Mouse (Mus musculus): Measurements from ENCODE around the gene Ghr. TPM values are rescaled to one million over a fixed set of nuclear protein-coding genes. Genes with fewer than 3 reads are reported as not detected.

Gene Ghr
- polyA plus RNA-seq, 1 experiment from 2014 or later = 6.3 TPM

DNA sequence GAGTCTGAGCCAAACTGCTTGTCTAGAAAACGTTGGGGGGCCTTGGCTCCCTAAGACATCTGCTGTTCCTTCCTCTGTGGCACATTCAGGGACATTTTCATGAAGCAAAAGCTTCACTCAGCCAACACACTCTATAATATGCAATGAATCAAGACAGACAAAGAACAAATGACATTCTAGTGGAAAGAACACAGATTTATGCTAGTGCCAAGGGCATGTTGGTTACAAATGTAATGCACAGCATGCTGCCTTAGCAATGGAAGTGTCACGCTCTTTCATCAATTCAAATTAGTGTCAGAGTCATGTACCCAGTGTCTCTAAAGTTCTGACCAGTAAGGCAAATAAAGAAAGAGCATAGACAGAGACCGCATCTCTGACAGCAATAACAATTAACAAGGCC is 187.6 kb downstream of the Ghr start:
- no peak overlapping the region for H3K4me3 ChIP-seq
- no peak overlapping the region for H3K9ac ChIP-seq (replicated peaks)
- ATAC-seq (replicated peaks) = no peak
- no peaks in the 10 kb centered on the region for H3K4me1 ChIP-seq
- no peak overlapping the region for H3K27ac ChIP-seq (replicated peaks)
- 86% methylated on average over 3 of the region's 3 CpGs for WGBS
- no peaks in the 10 kb centered on the region for H3K27me3 ChIP-seq
- no peaks in the 10 kb centered on the region for H3K9me3 ChIP-seq
- no peaks in the 10 kb centered on the region for H3K36me3 ChIP-seq
- H3K4me2 ChIP-seq (replicated peaks) = no peak overlapping the region

DNA sequence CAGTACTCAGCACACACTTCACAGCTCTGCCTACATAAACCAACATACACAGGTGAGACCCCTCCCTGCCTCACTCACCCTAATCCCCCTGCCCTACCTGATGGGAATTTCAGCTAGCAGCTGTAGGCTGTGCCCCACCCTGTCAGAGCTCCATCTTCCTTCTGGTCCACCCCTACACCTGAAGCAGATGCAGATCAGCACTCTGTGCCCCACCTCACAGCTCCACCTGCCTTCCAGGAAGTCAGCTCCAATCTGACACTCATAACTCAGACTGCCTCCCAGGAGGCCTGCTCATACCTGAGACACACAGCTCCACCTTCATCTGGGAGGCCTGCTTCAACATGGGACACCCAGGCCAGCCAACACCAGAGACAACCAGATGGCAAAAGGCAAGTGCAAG is 192.6 kb downstream of the Ghr start:
- H3K9ac ChIP-seq (replicated peaks) = no peak overlapping the region
- no peak overlapping the region for H3K4me2 ChIP-seq (replicated peaks)
- H3K4me3 ChIP-seq = no peak overlapping the region
- H3K27me3 ChIP-seq = no peaks in the 10 kb centered on the region
- H3K4me1 ChIP-seq = no peaks in the 10 kb centered on the region
- H3K9me3 ChIP-seq = no peaks in the 10 kb centered on the region
- H3K36me3 ChIP-seq = no peaks in the 10 kb centered on the region
- no peak overlapping the region for H3K27ac ChIP-seq (replicated peaks)
- no peak for ATAC-seq (replicated peaks)

DNA sequence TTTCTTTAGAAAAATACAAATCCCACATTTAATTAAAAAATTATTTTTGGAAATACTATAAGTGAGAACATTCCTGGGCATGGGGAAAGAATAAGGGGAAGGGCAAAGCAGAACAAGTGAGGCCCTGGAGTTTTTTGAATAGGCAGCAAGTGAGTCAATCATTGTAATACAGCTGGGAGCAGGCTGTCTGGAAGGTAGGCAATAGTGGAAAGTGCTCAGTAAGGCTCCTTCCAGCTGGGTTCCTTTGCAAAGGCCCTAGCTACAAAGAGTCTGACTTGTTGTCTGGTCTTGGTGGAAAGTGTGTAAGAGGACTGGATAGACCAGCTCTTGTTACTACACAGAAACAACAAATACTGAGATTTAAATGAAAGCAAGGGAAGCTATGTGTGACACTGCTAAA is 194.3 kb downstream of the Ghr start:
- no peaks in the 10 kb centered on the region for H3K9me3 ChIP-seq
- no peak overlapping the region for H3K4me3 ChIP-seq
- H3K27me3 ChIP-seq = no peaks in the 10 kb centered on the region
- no peak overlapping the region for H3K4me2 ChIP-seq (replicated peaks)
- no peaks in the 10 kb centered on the region for H3K36me3 ChIP-seq
- H3K4me1 ChIP-seq = no peaks in the 10 kb centered on the region
- no peak overlapping the region for H3K9ac ChIP-seq (replicated peaks)
- ATAC-seq (replicated peaks) = no peak
- H3K27ac ChIP-seq (replicated peaks) = no peak overlapping the region

DNA sequence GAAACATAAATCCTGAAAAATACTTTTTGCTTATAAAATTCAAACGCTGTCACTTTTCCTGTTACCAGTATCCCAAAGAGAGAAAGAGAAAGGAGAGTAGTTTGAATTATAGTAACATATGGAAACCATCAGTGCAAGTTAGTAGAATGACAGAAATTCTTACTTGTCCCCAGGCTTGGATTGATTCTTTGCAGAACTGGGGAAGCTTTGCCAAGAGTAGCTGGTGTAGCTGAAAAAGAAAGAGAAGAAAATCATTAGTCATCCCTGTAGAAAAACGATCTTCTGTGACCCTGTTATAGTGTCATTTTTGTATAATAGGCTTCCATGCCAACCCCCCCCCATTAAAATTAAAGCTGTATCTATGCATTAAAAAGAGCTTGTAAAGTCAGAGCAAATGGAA is 194.8 kb downstream of the Ghr start:
- no peaks in the 10 kb centered on the region for H3K36me3 ChIP-seq
- WGBS = 80% methylated on average over 2 of the region's 2 CpGs
- H3K9me3 ChIP-seq = no peaks in the 10 kb centered on the region
- no peaks in the 10 kb centered on the region for H3K27me3 ChIP-seq
- H3K4me3 ChIP-seq = no peak overlapping the region
- no peaks in the 10 kb centered on the region for H3K4me1 ChIP-seq
- no peak overlapping the region for H3K4me2 ChIP-seq (replicated peaks)
- ATAC-seq (replicated peaks) = no peak
- H3K27ac ChIP-seq (replicated peaks) = no peak overlapping the region
- H3K9ac ChIP-seq (replicated peaks) = no peak overlapping the region

DNA sequence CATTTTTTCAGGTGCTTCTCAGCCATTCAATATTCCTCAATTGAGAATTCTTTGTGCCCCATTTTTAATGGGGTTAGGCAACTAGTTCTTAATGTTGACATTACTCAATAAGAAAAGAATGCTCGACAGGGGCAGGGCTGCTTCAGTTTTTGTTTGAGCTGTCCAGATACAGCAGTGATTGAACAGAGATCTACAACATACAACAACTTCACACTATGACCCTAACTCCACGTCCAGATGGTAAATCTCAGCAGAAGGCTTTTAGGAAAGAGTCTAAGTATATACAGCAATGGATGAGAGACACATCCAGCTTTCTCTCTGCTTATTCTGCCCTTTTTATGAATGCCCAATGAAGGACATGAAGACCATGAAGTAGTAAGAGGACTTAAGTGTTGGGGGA is 199.5 kb downstream of the Ghr start:
- ATAC-seq (replicated peaks) = no peak
- Histone ChIP-seq H3K27ac (replicated peaks) (no peak overlapping the region), H3K4me2 (replicated peaks) (no peak overlapping the region), H3K36me3 (no peaks in the 10 kb centered on the region), H3K9me3 (no peaks in the 10 kb centered on the region), H3K4me3 (no peak overlapping the region), H3K27me3 (no peaks in the 10 kb centered on the region), H3K9ac (replicated peaks) (no peak overlapping the region), H3K4me1 (no peaks in the 10 kb centered on the region)
- WGBS = 58% methylated on average over 2 of the region's 2 CpGs

DNA sequence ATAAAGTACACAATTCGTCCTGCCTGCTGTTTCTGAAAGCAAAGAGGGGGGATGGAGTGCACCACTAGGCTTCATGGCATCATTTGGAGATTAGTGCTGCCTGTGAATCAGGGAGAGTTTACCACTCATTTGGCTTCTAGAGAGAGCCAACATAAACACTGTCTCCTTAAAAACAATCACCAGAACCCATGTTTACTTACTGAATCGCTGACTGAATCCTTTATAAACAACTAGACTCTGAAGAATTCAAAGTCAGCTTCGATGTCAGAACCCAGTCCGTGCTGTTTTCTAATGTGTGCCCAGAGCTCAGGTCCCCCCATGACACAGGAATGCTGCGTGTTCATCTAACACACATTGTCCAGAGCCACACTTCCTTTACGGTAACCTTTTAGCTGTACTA is 201.9 kb downstream of the Ghr start:
- no peak overlapping the region for H3K27ac ChIP-seq (replicated peaks)
- no peak for ATAC-seq (replicated peaks)
- no peak overlapping the region for H3K4me3 ChIP-seq
- no peaks in the 10 kb centered on the region for H3K27me3 ChIP-seq
- WGBS = 83% methylated on average over 6 of the region's 6 CpGs
- H3K9me3 ChIP-seq = no peaks in the 10 kb centered on the region
- no peak overlapping the region for H3K9ac ChIP-seq (replicated peaks)
- H3K36me3 ChIP-seq = no peaks in the 10 kb centered on the region
- H3K4me1 ChIP-seq = no peaks in the 10 kb centered on the region
- no peak overlapping the region for H3K4me2 ChIP-seq (replicated peaks)

DNA sequence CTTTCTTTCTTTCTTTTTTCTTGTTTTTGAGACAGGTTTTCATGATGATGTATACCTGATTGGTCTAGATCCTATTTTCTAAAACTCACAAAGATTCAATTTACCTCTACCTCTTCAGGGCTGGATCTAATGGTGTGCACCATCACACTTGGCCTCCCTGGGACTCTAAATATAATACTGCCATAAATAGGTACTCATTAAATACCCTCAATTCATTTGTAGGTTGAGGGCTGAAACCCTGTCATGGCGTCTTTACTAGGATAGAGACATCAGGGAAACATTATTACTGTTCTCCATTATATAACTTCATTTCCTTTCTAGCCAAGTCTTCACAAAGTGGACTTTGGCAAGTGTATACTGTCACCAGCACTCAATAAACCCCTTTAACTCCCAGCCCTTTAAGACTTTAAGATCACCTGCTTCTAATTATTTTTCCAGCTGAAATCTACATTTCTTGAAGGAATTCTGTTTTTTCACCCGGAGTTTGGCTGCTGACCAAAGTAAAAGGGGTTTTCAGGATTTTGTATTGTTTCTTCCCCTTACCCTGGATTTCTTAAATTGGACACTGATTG is 214.9 kb downstream of the Ghr start:
- Histone ChIP-seq H3K9me3 (no peaks in the 10 kb centered on the region), H3K9ac (replicated peaks) (no peak overlapping the region), H3K4me1 (no peaks in the 10 kb centered on the region), H3K27me3 (no peaks in the 10 kb centered on the region), H3K36me3 (no peaks in the 10 kb centered on the region), H3K4me3 (no peak overlapping the region), H3K27ac (replicated peaks) (no peak overlapping the region), H3K4me2 (replicated peaks) (no peak overlapping the region)
- 73% methylated on average over 2 of the region's 2 CpGs for WGBS
- no peak for ATAC-seq (replicated peaks)

DNA sequence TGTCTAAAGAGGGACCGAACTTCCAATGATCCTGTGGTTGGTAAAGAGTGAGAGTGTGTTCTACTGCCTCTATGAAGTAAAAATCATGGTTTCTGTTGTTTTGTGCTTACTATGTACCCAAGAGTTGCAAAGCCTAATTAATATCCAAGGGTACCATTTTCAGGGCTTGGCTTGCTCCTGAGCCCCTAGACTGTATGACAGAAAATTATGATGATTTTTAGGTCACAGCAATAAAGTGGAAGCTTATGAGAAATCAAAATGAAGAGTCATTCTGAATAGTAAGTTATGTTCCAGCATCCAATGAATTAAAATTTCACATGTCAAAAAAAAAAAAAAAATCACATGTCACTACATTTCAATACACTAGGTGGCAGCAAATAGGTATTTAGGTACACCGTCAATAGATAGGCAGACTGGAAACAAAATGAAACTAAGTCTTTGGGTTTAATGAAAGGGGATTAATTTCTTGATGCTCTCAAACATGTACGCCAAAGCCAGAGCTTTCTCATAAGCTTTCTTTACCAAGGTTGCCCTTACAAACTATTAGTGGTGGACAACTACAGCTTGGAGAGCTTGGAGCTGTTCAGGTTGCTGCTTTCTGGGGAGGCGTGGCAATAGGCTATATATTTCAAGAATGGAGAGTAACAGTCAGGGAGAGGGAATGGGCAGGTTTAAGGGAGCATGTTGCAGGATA is 227.1 kb downstream of the Ghr start:
- ATAC-seq (replicated peaks) = peak; percentile 80
- no peaks in the 10 kb centered on the region for H3K9me3 ChIP-seq
- H3K4me3 ChIP-seq = no peak overlapping the region
- 50% methylated on average over 4 of the region's 4 CpGs for WGBS
- H3K27ac ChIP-seq (replicated peaks) = no peak overlapping the region
- no peak overlapping the region for H3K9ac ChIP-seq (replicated peaks)
- no peaks in the 10 kb centered on the region for H3K27me3 ChIP-seq
- no peaks in the 10 kb centered on the region for H3K36me3 ChIP-seq
- no peak overlapping the region; the same call in 1 of the 2 replicates for H3K4me2 ChIP-seq (replicated peaks)
- no peaks in the 10 kb centered on the region for H3K4me1 ChIP-seq

DNA sequence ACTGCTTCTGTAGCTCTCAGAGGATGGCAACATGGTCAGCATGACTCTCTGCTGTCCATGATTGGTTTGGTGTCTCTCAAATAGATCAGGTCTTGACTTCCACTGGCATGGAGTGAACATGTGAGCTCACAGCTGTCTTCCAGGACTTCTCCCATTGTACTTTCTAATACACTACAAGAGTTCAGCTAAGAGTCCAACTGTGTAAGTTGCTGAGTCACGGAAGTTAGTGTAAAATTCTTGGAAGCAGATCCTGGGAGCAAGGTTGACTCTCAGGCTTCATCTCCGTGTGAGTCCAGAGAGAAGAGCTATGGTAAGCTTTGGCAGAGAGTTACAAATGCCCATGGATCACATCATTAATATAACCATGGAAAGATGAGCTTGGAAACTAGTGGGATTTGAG is 229.6 kb downstream of the Ghr start:
- WGBS = 84% methylated on average over 2 of the region's 2 CpGs
- Histone ChIP-seq H3K4me2 (replicated peaks) (no peak overlapping the region), H3K27ac (replicated peaks) (no peak overlapping the region), H3K9me3 (no peaks in the 10 kb centered on the region), H3K36me3 (no peaks in the 10 kb centered on the region), H3K27me3 (no peaks in the 10 kb centered on the region), H3K4me3 (no peak overlapping the region), H3K9ac (replicated peaks) (no peak overlapping the region), H3K4me1 (no peaks in the 10 kb centered on the region)
- ATAC-seq (replicated peaks) = no peak

DNA sequence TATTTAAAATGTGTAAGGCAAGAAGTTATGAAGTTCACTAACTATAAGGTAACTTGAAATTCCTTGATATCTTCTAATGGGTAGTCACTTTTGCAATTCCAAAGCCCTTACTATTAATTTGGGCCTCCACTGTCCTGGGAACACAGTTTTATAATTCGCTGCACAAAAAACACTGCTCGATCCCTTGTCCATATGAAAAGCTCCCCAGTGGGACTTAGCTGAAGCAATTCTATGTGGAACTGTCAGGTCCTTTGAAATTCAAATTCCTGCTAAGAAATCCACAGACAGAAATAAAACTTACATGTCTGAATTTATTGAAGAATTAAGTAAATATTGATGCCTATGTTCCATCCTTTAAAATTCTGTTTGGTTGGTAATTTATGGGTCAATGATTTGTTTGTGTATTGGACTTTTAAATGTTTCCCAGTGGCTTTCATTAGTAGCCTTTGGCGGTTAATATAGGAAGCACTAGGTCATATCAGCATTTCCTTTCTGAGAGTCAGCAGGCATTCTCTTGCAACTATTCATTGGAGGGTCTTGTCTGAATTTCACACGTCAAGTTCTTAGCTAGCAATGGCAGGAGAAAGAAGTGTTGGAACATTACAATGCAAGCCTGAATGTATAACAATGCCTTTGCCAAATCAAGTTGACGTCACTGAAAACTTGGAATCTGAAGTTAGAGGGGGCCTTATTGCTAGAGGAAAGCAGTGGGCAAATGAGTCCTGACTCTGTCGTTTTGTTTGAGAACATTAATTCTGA is 233.8 kb downstream of the Ghr start:
- Histone ChIP-seq H3K9ac (replicated peaks) (no peak overlapping the region), H3K4me2 (replicated peaks) (no peak overlapping the region), H3K9me3 (no peaks in the 10 kb centered on the region), H3K27ac (replicated peaks) (no peak overlapping the region), H3K36me3 (no peaks in the 10 kb centered on the region), H3K4me3 (no peak overlapping the region), H3K4me1 (no peaks in the 10 kb centered on the region), H3K27me3 (no peaks in the 10 kb centered on the region)
- no peak for ATAC-seq (replicated peaks)
- WGBS = 33% methylated on average over 6 of the region's 6 CpGs

DNA sequence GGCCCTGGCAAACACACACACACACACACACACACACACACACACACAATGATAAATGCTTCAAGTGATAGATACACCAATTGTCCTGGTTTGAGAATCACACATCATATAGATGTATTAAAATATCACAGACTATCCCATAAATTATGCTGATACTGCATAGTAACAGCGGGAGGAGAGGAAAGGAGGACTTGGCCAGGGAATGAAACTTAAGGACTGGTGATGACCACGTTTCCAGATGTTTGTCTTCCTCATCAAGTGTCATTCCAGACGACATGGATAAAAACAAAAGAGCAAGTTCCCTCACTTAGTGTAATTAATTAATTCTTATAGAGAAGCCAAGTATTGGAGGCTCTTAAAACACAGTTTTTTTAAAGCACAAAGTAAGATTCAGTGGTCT is 236.6 kb downstream of the Ghr start:
- Histone ChIP-seq H3K4me3 (no peak overlapping the region), H3K36me3 (no peaks in the 10 kb centered on the region), H3K9me3 (no peaks in the 10 kb centered on the region), H3K9ac (replicated peaks) (no peak overlapping the region), H3K27ac (replicated peaks) (no peak overlapping the region), H3K4me2 (replicated peaks) (no peak overlapping the region), H3K4me1 (no peaks in the 10 kb centered on the region), H3K27me3 (no peaks in the 10 kb centered on the region)
- WGBS = 73% methylated on average over 3 of the region's 3 CpGs
- no peak for ATAC-seq (replicated peaks)

DNA sequence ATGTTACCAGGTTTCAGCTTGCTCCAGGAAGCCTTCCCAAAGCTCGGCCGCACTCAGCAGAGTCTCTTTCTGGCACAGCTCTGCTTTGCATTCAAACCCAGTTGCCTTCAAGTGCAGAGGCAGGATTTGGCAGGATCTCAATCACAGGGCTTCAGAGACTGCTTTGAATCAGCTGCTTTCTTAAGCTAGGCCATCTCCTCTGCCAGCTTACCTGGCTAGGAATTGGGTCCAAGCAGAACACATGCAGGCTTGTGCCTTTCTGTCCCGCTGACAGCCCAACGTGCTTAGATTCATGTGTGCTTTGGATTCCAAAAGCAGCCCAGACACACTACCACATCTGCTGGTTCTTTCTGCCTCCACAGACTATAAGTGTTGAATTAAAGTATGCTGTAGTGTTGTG is 238.7 kb downstream of the Ghr start:
- no peak overlapping the region for H3K4me2 ChIP-seq (replicated peaks)
- no peak for ATAC-seq (replicated peaks)
- no peaks in the 10 kb centered on the region for H3K4me1 ChIP-seq
- WGBS = 69% methylated on average over 4 of the region's 4 CpGs
- H3K4me3 ChIP-seq = no peak overlapping the region
- no peaks in the 10 kb centered on the region for H3K27me3 ChIP-seq
- H3K9me3 ChIP-seq = no peaks in the 10 kb centered on the region
- H3K9ac ChIP-seq (replicated peaks) = no peak overlapping the region
- no peaks in the 10 kb centered on the region for H3K36me3 ChIP-seq
- no peak overlapping the region for H3K27ac ChIP-seq (replicated peaks)
